Mouse (Mus musculus): ENCODE results near the gene Dapk3.

GRCm38 (mm10) chr10:81190236-81190911 lies 7.6 kb downstream of the Dapk3 start:
- TF ChIP-seq CTCF (IDR thresholded peaks at IDR 0.05; ENCODE audit: low read depth, low read length) (peak; percentile 35), TAL1 (conservative IDR thresholded peaks at IDR 0.05; ENCODE audit: low read depth, low read length) (no peak), GATA1 (IDR thresholded peaks at IDR 0.05; ENCODE audit: borderline replicate concordance, low read length) (no peak)

All from G1E (cell line).